Mouse (Mus musculus): Measurements from ENCODE around the gene Lrrc28.

DNA sequence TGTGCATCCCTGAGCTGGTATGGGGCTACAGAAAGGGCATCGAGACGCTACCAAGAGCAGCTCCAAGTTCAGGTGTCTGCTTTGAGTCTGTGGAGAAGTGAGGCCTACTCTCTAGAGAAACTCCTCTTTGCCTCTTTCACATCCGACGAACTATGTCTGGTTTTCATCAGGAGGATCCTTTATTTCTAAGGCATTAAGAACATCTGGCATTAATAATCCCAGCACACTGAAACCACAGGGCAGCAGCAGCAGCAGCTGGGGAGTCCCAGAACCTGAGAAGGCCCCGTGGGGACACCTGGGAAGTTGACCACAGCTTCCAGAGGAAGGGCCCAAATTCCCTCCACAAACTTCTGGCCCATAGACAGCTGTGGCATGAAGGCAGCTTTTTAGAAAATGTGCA is 144.2 kb downstream of the Lrrc28 start:
- no peak for TF ChIP-seq ZC3H11A (IDR thresholded peaks at IDR 0.05; ENCODE audit: low read depth, low read length)
- TF ChIP-seq POLR2A (IDR thresholded peaks at IDR 0.05; ENCODE audit: control insufficient read depth in 1 of 2, insufficient read depth in 1 of 2, low read depth in 1 of 2, low read length in 2 of 2, poor library complexity in 1 of 2) = no peak
- TF ChIP-seq RCOR1 (IDR thresholded peaks at IDR 0.05; ENCODE audit: low read depth, low read length) = no peak
- no peak for TF ChIP-seq ZNF384 (IDR thresholded peaks at IDR 0.05; ENCODE audit: low read depth, low read length)
- TF ChIP-seq USF2 (IDR thresholded peaks at IDR 0.05; ENCODE audit: borderline replicate concordance in 1 of 2, insufficient read depth in 1 of 2, low read depth in 1 of 2, low read length in 2 of 2) = no peak
- TF ChIP-seq CTCF (IDR thresholded peaks at IDR 0.05 in 2 of 3, conservative IDR thresholded peaks at IDR 0.05 in 1 of 3; ENCODE audit: control insufficient read depth in 1 of 3, insufficient read depth in 1 of 3, low read depth in 2 of 3, low read length in 3 of 3, poor library complexity in 1 of 3, severe bottlenecking in 1 of 3) = no peak
- TF ChIP-seq KAT2A (conservative IDR thresholded peaks at IDR 0.05; ENCODE audit: low read depth, low read length) = no peak
- no peak for TF ChIP-seq NRF1 (IDR thresholded peaks at IDR 0.05; ENCODE audit: insufficient read depth, low read depth, low read length, poor library complexity, severe bottlenecking)
